8 mouse cellular contexts compared by ENCODE assay signal in genomic region chr17:47593854-47594182, GRCm38 (mm10). TPM values are rescaled to one million over a fixed set of nuclear protein-coding genes. Genes with fewer than 3 reads are reported as not detected.
DNase-seq lines count a peak whose midpoint lies in the region; ATAC-seq and TF ChIP-seq lines count a peak whose summit lies in the region.

No protein-coding gene starts in this region.

- no peaks in the 10 kb centered on the region for H3K27me3 ChIP-seq in heart, embryonic 10.5 days (ENCODE audit: insufficient read depth, poor library complexity, severe bottlenecking)
- peaks cover 3% of the 10 kb centered on the region for H3K27me3 ChIP-seq in CH12.LX (replicated peaks)
- no peaks in the 10 kb centered on the region for H3K27me3 ChIP-seq in forebrain, embryonic 15.5 days
- H3K27me3 ChIP-seq in liver, embryonic 14.5 days (ENCODE audit: control insufficient read depth, insufficient read depth, low read length): no peaks in the 10 kb centered on the region

- no peak for TF ChIP-seq RAD21 in CH12.LX (IDR thresholded peaks at IDR 0.05; ENCODE audit: low read depth, low read length)

- no peak for TF ChIP-seq EP300 in CH12.LX (IDR thresholded peaks at IDR 0.05; ENCODE audit: low read length)
- TF ChIP-seq EP300 in liver, embryonic 14.5 days (IDR thresholded peaks at IDR 0.05; ENCODE audit: low read depth): no peak

- H3K4me2 ChIP-seq in CH12.LX (ENCODE audit: insufficient read depth, low read depth, poor library complexity, severe bottlenecking): peak overlapping the region; percentile 82
- peak overlapping the region; percentile 84 for H3K4me2 ChIP-seq in forebrain, embryonic 15.5 days (replicated peaks)
- H3K4me2 ChIP-seq in liver, embryonic 14.5 days (ENCODE audit: low read depth): peak overlapping the region; percentile 92

- no peak for DNase-seq in heart, embryonic 10.5 days (ENCODE audit: low spot score)
- DNase-seq in heart, postnatal 4 days: no peak
- no peak for DNase-seq in CH12.LX (ENCODE audit: extremely low read depth)
- DNase-seq in liver, embryonic 14.5 days (ENCODE audit: low read depth in 3 of 3, low spot score in 3 of 3): no peak
- DNase-seq in right cerebral cortex, postnatal 4 days: no peak
- no peak for DNase-seq in retina, postnatal 1 day

- WGBS in heart, embryonic 10.5 days: under 1% methylated on average over 13 of the region's 13 CpGs
- under 1% methylated on average over 13 of the region's 13 CpGs for WGBS in forebrain, embryonic 15.5 days
- under 1% methylated on average over 13 of the region's 13 CpGs for WGBS in liver, embryonic 14.5 days (ENCODE audit: insufficient replicate concordance)

- no peak for TF ChIP-seq POLR2A in CH12.LX (IDR thresholded peaks at IDR 0.05; ENCODE audit: low read depth, low read length)

- ATAC-seq in forebrain, embryonic 15.5 days (replicated peaks): no peak; the same call in 1 of the 2 replicates
- ATAC-seq in liver, embryonic 14.5 days (ENCODE audit: insufficient read depth): no peak
- ATAC-seq in monocyte, adult 5-6 weeks (replicated peaks; ENCODE audit: insufficient number of reproducible peaks, low FRiP score, low TSS enrichment, poor library complexity, severe bottlenecking): no peak

- peak overlapping the region; percentile 70 for H3K9ac ChIP-seq in CH12.LX (ENCODE audit: insufficient read depth, low read depth)
- H3K9ac ChIP-seq in forebrain, embryonic 15.5 days (replicated peaks): peak overlapping the region; percentile 64
- peak overlapping the region; percentile 98 for H3K9ac ChIP-seq in liver, embryonic 14.5 days (replicated peaks)

- H3K79me2 ChIP-seq in CH12.LX (replicated peaks; ENCODE audit: control insufficient read depth, extremely low read depth, insufficient read depth, poor library complexity, severe bottlenecking): peaks cover 10% of the 10 kb centered on the region; the same call in 1 of the 2 replicates

- H3K4me3 ChIP-seq in heart, embryonic 10.5 days: peak overlapping the region; percentile 96
- H3K4me3 ChIP-seq in CH12.LX (replicated peaks in 1 of 3; ENCODE audit: low read depth in 2 of 3, low read length in 2 of 3, poor library complexity in 1 of 3): peak overlapping the region; percentile 64 to 89 (median 84)
- H3K4me3 ChIP-seq in forebrain, embryonic 15.5 days: peak overlapping the region; percentile 90
- H3K4me3 ChIP-seq in liver, embryonic 14.5 days (ENCODE audit: insufficient read depth in 1 of 2, low read depth in 2 of 2, low read length in 2 of 2): peak overlapping the region; percentile 72 to 93

- no peak for TF ChIP-seq CTCF in CH12.LX (conservative IDR thresholded peaks at IDR 0.05 in 1 of 2, IDR thresholded peaks at IDR 0.05 in 1 of 2; ENCODE audit: low read depth in 2 of 2, low read length in 2 of 2)
- no peak for TF ChIP-seq CTCF in liver, embryonic 14.5 days (IDR thresholded peaks at IDR 0.05; ENCODE audit: low read depth)

- dilution Hi-C loops in CH12.LX (cut with MboI; ENCODE audit: extremely low pct_ligation_motif_present, extremely low pct_unique_long_range_greater_than_20kb, low sequenced_read_pairs): no loop called here

- H3K9me3 ChIP-seq in heart, embryonic 10.5 days: no peaks in the 10 kb centered on the region
- H3K9me3 ChIP-seq in CH12.LX (replicated peaks; ENCODE audit: low read length): no peaks in the 10 kb centered on the region
- H3K9me3 ChIP-seq in forebrain, embryonic 15.5 days: no peaks in the 10 kb centered on the region
- no peaks in the 10 kb centered on the region for H3K9me3 ChIP-seq in liver, embryonic 14.5 days (ENCODE audit: control insufficient read depth, low read length)

- in situ Hi-C loops in CH12.LX (cut with MboI; ENCODE audit: low pct_ligation_motif_present, low pct_unique_long_range_greater_than_20kb, low sequenced_read_pairs): no loop called here

- H3K4me1 ChIP-seq in heart, embryonic 10.5 days: peaks cover 44% of the 10 kb centered on the region
- peaks cover 11 to 35% of the 10 kb centered on the region in 2 experiments for H3K4me1 ChIP-seq in CH12.LX (ENCODE audit: control insufficient read depth in 1 of 2, insufficient read depth in 2 of 2)
- H3K4me1 ChIP-seq in forebrain, embryonic 15.5 days: peaks cover 45% of the 10 kb centered on the region
- H3K4me1 ChIP-seq in liver, embryonic 14.5 days (replicated peaks; ENCODE audit: control insufficient read depth in 2 of 2, insufficient read depth in 2 of 2, low read length in 1 of 2): peaks cover 45 to 53% of the 10 kb centered on the region in 2 experiments

- H3K36me3 ChIP-seq in heart, embryonic 10.5 days: peaks cover 33% of the 10 kb centered on the region
- H3K36me3 ChIP-seq in CH12.LX (replicated peaks in 1 of 2; ENCODE audit: control insufficient read depth in 1 of 2, insufficient read depth in 1 of 2, low read length in 1 of 2): peaks cover 11 to 32% of the 10 kb centered on the region in 2 experiments
- H3K36me3 ChIP-seq in forebrain, embryonic 15.5 days: no peaks in the 10 kb centered on the region
- peaks cover 32% of the 10 kb centered on the region for H3K36me3 ChIP-seq in liver, embryonic 14.5 days (replicated peaks; ENCODE audit: control insufficient read depth, insufficient read depth, low read depth)

- peak overlapping the region; percentile 99 for H3K27ac ChIP-seq in heart, embryonic 10.5 days
- peak overlapping the region; percentile 2; the same call in 1 of the 2 replicates for H3K27ac ChIP-seq in CH12.LX (ENCODE audit: insufficient read depth, low read depth)
- peak overlapping the region; percentile 81 for H3K27ac ChIP-seq in forebrain, embryonic 15.5 days (replicated peaks)
- peak overlapping the region; percentile 93 for H3K27ac ChIP-seq in liver, embryonic 14.5 days

TF ChIP-seq in CH12.LX, 34 proteins besides CTCF, POLR2A, EP300 and RAD21:
- no peak for TF ChIP-seq TCF12 (IDR thresholded peaks at IDR 0.05; ENCODE audit: low read depth, low read length)
- no peak for TF ChIP-seq MYC (IDR thresholded peaks at IDR 0.05; ENCODE audit: low read depth, low read length)
- TF ChIP-seq SIN3A (IDR thresholded peaks at IDR 0.05; ENCODE audit: low read length): peak; percentile 20; the same call in 1 of the 2 replicates

RNA-seq across cellular contexts. Expression of gene Bysl, which starts 17.5 kb away (rescaled TPM):
- polyA plus RNA-seq in heart, embryonic 10.5 days (2016; fragmentation: Nextera tagmentation; extraction: Ambion mirVana): 37.0 and 43.0 TPM in 2 replicates
- 10 to 100 TPM; 21.7 to 22.2 TPM for total RNA-seq in heart, postnatal 4 days (2021)
- total RNA-seq in CH12.LX (2012; rRNA removed): 28.0 and 40.1 TPM in 2 replicates
- total RNA-seq in CH12.LX (2014; rRNA removed): 24.0 and 24.4 TPM in 2 replicates
- 57.4 and 60.5 TPM in 2 replicates for polyA plus RNA-seq in CH12.LX (2012; ENCODE audit: insufficient read length, low read depth)
- 32.5 and 33.8 TPM in 2 replicates for polyA plus RNA-seq in forebrain, embryonic 15.5 days (2015; fragmentation: Nextera tagmentation; extraction: Ambion mirVana)
- polyA plus RNA-seq in liver, embryonic 14.5 days (2012; rRNA removed): 9.8 and 12.5 TPM in 2 replicates
- 13.3 and 14.3 TPM in 2 replicates for polyA plus RNA-seq in liver, embryonic 14.5 days (2014; fragmentation: Nextera tagmentation; extraction: Ambion mirVana)
- total RNA-seq in monocyte, adult 5-6 weeks (2017): 6.1 to 11.2 TPM (median 8.2 TPM) in 3 replicates

RNA-seq across cellular contexts. Expression of gene Med20, which starts 17.6 kb away (rescaled TPM):
- polyA plus RNA-seq in heart, embryonic 10.5 days (2016; fragmentation: Nextera tagmentation; extraction: Ambion mirVana): 36.5 and 42.8 TPM in 2 replicates
- total RNA-seq in heart, postnatal 4 days (2021): 10 to 100 TPM; 20.3 to 20.7 TPM
- total RNA-seq in CH12.LX (2012; rRNA removed): 30.5 and 31.0 TPM in 2 replicates
- total RNA-seq in CH12.LX (2014; rRNA removed): 42.5 and 43.5 TPM in 2 replicates
- polyA plus RNA-seq in CH12.LX (2012; ENCODE audit: insufficient read length, low read depth): 31.1 and 31.2 TPM in 2 replicates
- polyA plus RNA-seq in forebrain, embryonic 15.5 days (2015; fragmentation: Nextera tagmentation; extraction: Ambion mirVana): 45.5 and 50.2 TPM in 2 replicates
- polyA plus RNA-seq in liver, embryonic 14.5 days (2012; rRNA removed): 20.7 and 23.1 TPM in 2 replicates
- polyA plus RNA-seq in liver, embryonic 14.5 days (2014; fragmentation: Nextera tagmentation; extraction: Ambion mirVana): 23.2 and 25.7 TPM in 2 replicates
- total RNA-seq in monocyte, adult 5-6 weeks (2017): 34.9 to 75.1 TPM (median 57.2 TPM) in 3 replicates

RNA-seq across cellular contexts. Expression of gene Gm20517, which starts 17.6 kb away (rescaled TPM):
- polyA plus RNA-seq in heart, embryonic 10.5 days (2016; fragmentation: Nextera tagmentation; extraction: Ambion mirVana): 1.6 and 2.1 TPM in 2 replicates
- 1 to 10 TPM; 3.9 to 4.4 TPM for total RNA-seq in heart, postnatal 4 days (2021)
- total RNA-seq in CH12.LX (2012; rRNA removed) (1.7 and 1.8 TPM in 2 replicates), CH12.LX (2014; rRNA removed) (1.8 and 2.5 TPM in 2 replicates)
- 1.1 and 2.6 TPM in 2 replicates for polyA plus RNA-seq in CH12.LX (2012; ENCODE audit: insufficient read length, low read depth)
- polyA plus RNA-seq in forebrain, embryonic 15.5 days (2015; fragmentation: Nextera tagmentation; extraction: Ambion mirVana): 2.2 and 3.0 TPM in 2 replicates
- polyA plus RNA-seq in liver, embryonic 14.5 days (2012; rRNA removed): 0.86 and 0.95 TPM in 2 replicates
- 0.86 and 1.7 TPM in 2 replicates for polyA plus RNA-seq in liver, embryonic 14.5 days (2014; fragmentation: Nextera tagmentation; extraction: Ambion mirVana)
- 0.21 to 4.1 TPM (median 3.4 TPM) in 3 replicates for total RNA-seq in monocyte, adult 5-6 weeks (2017)

RNA-seq across cellular contexts. Expression of gene Usp49, which starts 36.7 kb away (rescaled TPM):
- polyA plus RNA-seq in heart, embryonic 10.5 days (2016; fragmentation: Nextera tagmentation; extraction: Ambion mirVana): 3.2 and 4.5 TPM in 2 replicates
- 1 to 10 TPM; 7.3 to 9.7 TPM for total RNA-seq in heart, postnatal 4 days (2021)
- total RNA-seq in CH12.LX (2012; rRNA removed): 2.6 and 3.4 TPM in 2 replicates
- 2.6 and 2.7 TPM in 2 replicates for total RNA-seq in CH12.LX (2014; rRNA removed)
- polyA plus RNA-seq in CH12.LX (2012; ENCODE audit: insufficient read length, low read depth): 3.7 and 4.3 TPM in 2 replicates
- 10.7 and 11.1 TPM in 2 replicates for polyA plus RNA-seq in forebrain, embryonic 15.5 days (2015; fragmentation: Nextera tagmentation; extraction: Ambion mirVana)
- 6.4 and 6.6 TPM in 2 replicates for polyA plus RNA-seq in liver, embryonic 14.5 days (2012; rRNA removed)
- 2.9 and 3.9 TPM in 2 replicates for polyA plus RNA-seq in liver, embryonic 14.5 days (2014; fragmentation: Nextera tagmentation; extraction: Ambion mirVana)
- total RNA-seq in monocyte, adult 5-6 weeks (2017): 2.6 to 3.9 TPM (median 3.0 TPM) in 3 replicates

Comparison
In these comparisons a context has a peak if more than half of its experiments do, and no peak if none do; other contexts are left out.
1. H3K27ac ChIP-seq: peak in every context shown above with its lines; median percentile 99 in heart, embryonic 10.5 days; 93 in liver, embryonic 14.5 days; 81 in forebrain, embryonic 15.5 days; 2 in CH12.LX.